Mouse (Mus musculus): ENCODE results near the gene Ascc2.
A peak's percentile ranks its signal among the peaks of the same experiment; 100 is the strongest.
"Not testable (repeated sequence)": the region's sequence is repeated elsewhere in the genome, so short reads cannot be mapped to it uniquely, and the experiment has no call there.

Gene Ascc2

GRCm38 (mm10) chr11:4685071-4685470 is 47.5 kb downstream of the Ascc2 start:
- no peak for DNase-seq (ENCODE audit: low spot score)

GRCm38 (mm10) chr11:4685510-4685909 is 48.0 kb downstream of the Ascc2 start:
- DNase-seq (ENCODE audit: low spot score) = no peak

GRCm38 (mm10) chr11:4687027-4687426 is 49.5 kb downstream of the Ascc2 start:
- DNase-seq (ENCODE audit: low spot score) = no peak

- DNase-seq (ENCODE audit: low spot score) = no peak
Measured at GRCm38 (mm10) chr11:4687874-4688273, 50.3 kb downstream of the Ascc2 start.

- no peak for DNase-seq (ENCODE audit: low spot score)
Measured at GRCm38 (mm10) chr11:4688632-4689380, 51.3 kb downstream of the Ascc2 start.

GRCm38 (mm10) chr11:4690353-4690752 is 52.8 kb downstream of the Ascc2 start:
- no peak for DNase-seq (ENCODE audit: low spot score)

- no peak for DNase-seq (ENCODE audit: low spot score)
Measured at GRCm38 (mm10) chr11:4691213-4691612, 53.7 kb downstream of the Ascc2 start.

GRCm38 (mm10) chr11:4692162-4692561 is 54.6 kb downstream of the Ascc2 start:
- no peak for DNase-seq (ENCODE audit: low spot score)

GRCm38 (mm10) chr11:4697043-4697983 is 59.8 kb downstream of the Ascc2 start:
- peak; percentile 51 for DNase-seq (ENCODE audit: low spot score)

GRCm38 (mm10) chr11:4700726-4701125 is 63.2 kb downstream of the Ascc2 start:
- DNase-seq (ENCODE audit: low spot score) = no peak

GRCm38 (mm10) chr11:4703688-4704071 is 66.1 kb downstream of the Ascc2 start:
- DNase-seq (ENCODE audit: low spot score) = no peak

GRCm38 (mm10) chr11:4704072-4704964 is 66.8 kb downstream of the Ascc2 start, which contains the start of the genes Uqcr10 and Zmat5:
Gene Uqcr10 (minus strand): TSS chr11:4704342.
Gene Zmat5 (plus strand): TSS chr11:4704678.
- peak; percentile 92 for DNase-seq (ENCODE audit: low spot score)

- no peak for DNase-seq (ENCODE audit: low spot score)
Measured at GRCm38 (mm10) chr11:4705178-4705577, 67.6 kb downstream of the Ascc2 start.

- not testable (repeated sequence) for DNase-seq (ENCODE audit: low spot score)
Measured at GRCm38 (mm10) chr11:4710188-4710587, 72.6 kb downstream of the Ascc2 start.

- no peak for DNase-seq (ENCODE audit: low spot score)
Measured at GRCm38 (mm10) chr11:4712822-4713221, 75.3 kb downstream of the Ascc2 start.

GRCm38 (mm10) chr11:4714727-4715126 is 77.2 kb downstream of the Ascc2 start:
- no peak for DNase-seq (ENCODE audit: low spot score)

- DNase-seq (ENCODE audit: low spot score) = no peak
Measured at GRCm38 (mm10) chr11:4715596-4715995, 78.0 kb downstream of the Ascc2 start.

GRCm38 (mm10) chr11:4716530-4717236 is 79.1 kb downstream of the Ascc2 start:
- no peak for DNase-seq (ENCODE audit: low spot score)

GRCm38 (mm10) chr11:4718548-4718947 is 81.0 kb downstream of the Ascc2 start:
- no peak for DNase-seq (ENCODE audit: low spot score)

- DNase-seq (ENCODE audit: low spot score) = no peak
Measured at GRCm38 (mm10) chr11:4719961-4720360, 82.4 kb downstream of the Ascc2 start.

GRCm38 (mm10) chr11:4720393-4720792 is 82.8 kb downstream of the Ascc2 start:
- DNase-seq (ENCODE audit: low spot score) = no peak
